Mouse (Mus musculus) cerebellum, adult 2 months (tissue): ENCODE results near the gene Shc3. TPM values are rescaled to one million over a fixed set of nuclear protein-coding genes. Genes with fewer than 3 reads are reported as not detected.
A peak's percentile ranks its signal among the peaks of the same experiment; 100 is the strongest.

Experiments
- DNase-seq, 2 experiments: peaks; one replicate each; pipeline ENCODE4 v3.0.0; 2021
- H3K27ac ChIP-seq: fragments of 200-500 bp; 2 replicates; pipeline ENCODE4 v1.5.1; 2012; ENCODE audit warnings: low read length, control low read depth, inconsistent platforms; ENCODE audit not compliant: insufficient read depth
- H3K27me3 ChIP-seq: fragments of 200-500 bp; 2 replicates; pipeline ENCODE4 v1.6.1; 2012; ENCODE audit warnings: inconsistent platforms, mild to moderate bottlenecking, low read length, moderate library complexity; ENCODE audit not compliant: control insufficient read depth, insufficient read depth
- H3K4me1 ChIP-seq: fragments of 200-500 bp; 2 replicates; pipeline ENCODE4 v1.6.1; 2011; ENCODE audit warnings: low read length; ENCODE audit not compliant: control insufficient read depth, insufficient read depth
- H3K4me3 ChIP-seq: fragments of 200-500 bp; replicated peaks from 2 replicates; pipeline ENCODE3; 2011; ENCODE audit warnings: mild to moderate bottlenecking, low read depth, low read length, control low read depth; ENCODE audit not compliant: insufficient read depth
- CTCF ChIP-seq: fragments of 200-500 bp; IDR thresholded peaks from 2 replicates; pipeline ENCODE4 v1.5.1; 2011; ENCODE audit warnings: low read depth, mild to moderate bottlenecking, control low read depth, low read length, moderate library complexity, borderline replicate concordance; ENCODE audit not compliant: insufficient read depth
- POLR2A ChIP-seq: fragments of 200-500 bp; IDR thresholded peaks from 2 replicates; pipeline ENCODE4 v1.6.1; 2011; ENCODE audit warnings: low read length, control low read depth, borderline replicate concordance; ENCODE audit not compliant: insufficient read depth
- WGBS: fragments of 180-500 bp; shearing (Covaris S2); methylation state at CpG from one replicate; pipeline ENCODE4 v1.1.7; 2018; 5-methylcytosine and 5-hydroxymethylcytosine counted together
- polyA plus RNA-seq: library from polyadenylated mRNA; depleted of rRNA; stranded (reverse); fragments of >200 nt; gene quantifications from 2 replicates; pipeline ENCODE4 v1.2.3, GENCODE M21; 2012

Shc3 gene
- polyA plus RNA-seq, 1 experiment = 22.7 TPM

DNA sequence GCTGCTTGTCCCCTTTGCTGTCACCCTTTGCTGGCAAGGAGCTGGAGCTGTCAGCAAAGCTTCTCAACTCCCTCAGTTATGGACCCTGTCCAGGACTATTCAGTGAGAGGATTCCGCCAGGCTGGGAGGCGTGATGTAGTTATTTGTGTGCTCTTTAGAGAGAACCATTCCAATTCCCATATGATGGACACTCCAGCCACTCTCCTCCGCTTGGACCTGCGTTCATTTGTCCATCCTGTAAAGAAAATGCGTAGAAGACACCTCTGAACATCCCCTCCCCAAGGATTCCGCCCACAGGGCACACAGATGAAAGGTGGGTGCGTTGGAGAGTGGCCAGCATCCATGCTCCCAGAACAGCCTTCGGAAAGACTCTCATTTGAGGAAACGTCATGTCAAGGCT, 148.4 kb downstream of the Shc3 start:
- no peak for TF ChIP-seq POLR2A
- no peak for TF ChIP-seq CTCF
- Histone ChIP-seq H3K27ac (no peak overlapping the region), H3K4me3 (no peak overlapping the region), H3K27me3 (no peaks in the 10 kb centered on the region), H3K4me1 (no peaks in the 10 kb centered on the region)
- WGBS = 64% methylated on average over 9 of the region's 9 CpGs
- DNase-seq = no peak

DNA sequence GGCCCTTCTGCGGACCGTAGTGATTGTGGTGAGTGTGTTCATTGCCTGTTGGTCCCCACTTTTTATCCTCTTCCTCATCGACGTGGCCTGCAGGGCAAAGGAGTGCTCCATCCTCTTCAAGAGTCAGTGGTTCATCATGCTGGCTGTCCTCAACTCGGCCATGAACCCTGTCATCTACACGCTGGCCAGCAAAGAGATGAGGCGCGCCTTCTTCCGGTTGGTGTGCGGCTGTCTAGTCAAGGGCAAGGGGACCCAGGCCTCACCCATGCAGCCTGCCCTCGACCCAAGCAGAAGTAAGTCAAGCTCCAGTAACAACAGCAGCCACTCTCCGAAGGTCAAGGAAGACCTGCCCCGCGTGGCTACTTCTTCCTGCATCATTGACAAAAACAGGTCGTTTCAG, 149.7 kb downstream of the Shc3 start:
- no peaks in the 10 kb centered on the region for H3K27me3 ChIP-seq
- no peak for DNase-seq
- no peak for TF ChIP-seq POLR2A
- no peak for TF ChIP-seq CTCF
- H3K4me1 ChIP-seq = no peaks in the 10 kb centered on the region
- 91% methylated on average over 15 of the region's 15 CpGs for WGBS
- H3K4me3 ChIP-seq = no peak overlapping the region
- no peak overlapping the region for H3K27ac ChIP-seq

DNA sequence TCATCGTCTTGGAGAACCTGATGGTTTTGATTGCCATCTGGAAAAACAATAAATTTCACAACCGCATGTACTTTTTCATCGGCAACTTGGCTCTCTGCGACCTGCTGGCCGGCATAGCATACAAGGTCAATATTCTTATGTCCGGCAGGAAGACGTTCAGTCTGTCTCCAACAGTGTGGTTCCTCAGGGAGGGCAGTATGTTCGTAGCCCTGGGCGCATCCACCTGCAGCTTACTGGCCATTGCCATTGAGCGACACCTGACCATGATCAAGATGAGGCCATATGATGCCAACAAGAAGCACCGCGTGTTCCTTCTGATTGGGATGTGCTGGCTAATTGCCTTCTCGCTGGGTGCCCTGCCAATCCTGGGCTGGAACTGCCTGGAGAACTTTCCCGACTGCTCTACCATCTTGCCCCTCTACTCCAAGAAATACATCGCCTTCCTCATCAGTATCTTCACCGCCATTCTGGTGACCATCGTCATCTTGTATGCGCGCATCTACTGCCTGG, 150.2 kb downstream of the Shc3 start:
- H3K4me1 ChIP-seq = no peaks in the 10 kb centered on the region
- no peak for TF ChIP-seq POLR2A
- TF ChIP-seq CTCF = no peak
- peak overlapping the region; percentile 51 for H3K4me3 ChIP-seq
- H3K27ac ChIP-seq = no peak overlapping the region
- 51% methylated on average over 19 of the region's 19 CpGs for WGBS
- H3K27me3 ChIP-seq = no peaks in the 10 kb centered on the region
- DNase-seq = no peak

DNA sequence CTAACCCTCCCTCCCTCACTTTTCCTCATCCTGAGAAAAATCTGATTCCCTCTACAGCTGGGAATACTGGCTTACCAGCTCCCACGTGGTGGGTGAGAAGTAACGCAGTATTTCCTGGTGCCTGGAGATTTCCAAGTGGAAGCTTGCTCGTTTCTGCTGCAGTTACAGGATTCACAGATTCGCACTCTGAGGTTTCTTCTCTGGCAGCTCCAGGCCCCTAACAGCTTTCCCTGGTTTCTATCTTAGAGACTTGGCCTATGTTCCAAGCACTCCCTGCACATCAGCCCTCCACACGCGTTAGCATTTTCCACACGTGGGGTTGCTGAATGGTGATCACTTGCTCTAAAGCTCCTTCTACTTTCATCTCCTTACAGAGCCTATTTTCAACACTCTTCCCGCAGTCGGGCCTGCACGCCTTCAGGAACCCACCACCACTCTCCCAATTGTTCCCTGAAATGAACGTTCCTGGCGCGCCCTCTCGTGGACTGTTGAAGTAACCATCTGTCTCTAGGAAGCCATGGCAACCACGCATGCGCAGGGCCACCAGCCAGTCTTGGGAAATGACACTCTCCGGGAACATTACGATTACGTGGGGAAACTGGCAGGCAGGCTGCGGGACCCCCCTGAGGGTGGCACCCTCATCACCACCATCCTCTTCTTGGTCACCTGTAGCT, 150.8 kb downstream of the Shc3 start:
- Histone ChIP-seq H3K4me3 (peak overlapping the region; percentile 51), H3K27ac (no peak overlapping the region), H3K4me1 (no peaks in the 10 kb centered on the region), H3K27me3 (no peaks in the 10 kb centered on the region)
- TF ChIP-seq POLR2A (no peak), CTCF (peak; percentile 90)
- DNase-seq = peak; percentile 83 to 93
- 4% methylated on average over 20 of the region's 20 CpGs for WGBS

DNA sequence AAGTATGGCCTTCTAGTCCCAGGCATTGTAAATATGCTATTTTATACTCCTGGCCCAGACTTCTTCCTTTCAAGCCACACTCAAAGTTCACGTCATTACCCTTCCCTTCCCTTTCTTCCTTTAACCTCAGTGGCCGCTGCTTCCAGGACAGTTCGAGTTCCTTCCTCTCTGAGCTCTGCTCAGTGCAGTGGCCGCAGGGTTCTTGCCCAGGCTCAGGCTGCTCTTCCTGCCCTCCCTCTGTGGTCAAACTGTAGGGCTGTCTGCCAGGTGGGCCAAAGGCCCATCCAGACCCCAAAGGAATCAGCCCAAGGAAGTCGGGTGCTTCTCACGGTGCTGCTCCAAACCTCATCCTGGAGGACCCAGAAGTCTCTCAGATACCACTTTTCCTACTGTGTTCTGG, 151.4 kb downstream of the Shc3 start:
- Histone ChIP-seq H3K4me3 (no peak overlapping the region), H3K27me3 (no peaks in the 10 kb centered on the region), H3K27ac (no peak overlapping the region), H3K4me1 (no peaks in the 10 kb centered on the region)
- TF ChIP-seq CTCF (no peak), POLR2A (no peak)
- no peak for DNase-seq
- 34% methylated on average over 6 of the region's 6 CpGs for WGBS

DNA sequence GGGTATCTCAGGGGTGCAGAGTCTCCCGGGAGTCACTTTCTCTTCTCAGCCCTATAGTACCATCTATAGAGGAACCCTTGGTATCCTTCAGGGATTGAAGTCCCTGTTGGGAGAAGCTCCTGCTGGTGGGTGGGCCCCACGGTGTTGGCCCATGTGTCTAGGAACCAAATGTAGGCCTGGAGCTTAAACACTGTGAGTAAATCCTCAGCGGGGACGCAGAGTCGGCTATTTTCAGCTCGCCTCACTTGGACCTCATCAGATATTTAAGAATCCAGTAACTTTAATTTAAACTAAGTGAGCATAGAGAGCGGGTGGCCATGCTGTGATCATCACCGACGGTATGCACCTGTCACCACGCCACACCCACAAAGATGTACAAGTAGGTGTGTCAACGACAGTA, 152.5 kb downstream of the Shc3 start:
- 86% methylated on average over 11 of the region's 11 CpGs for WGBS
- no peak for DNase-seq
- no peaks in the 10 kb centered on the region for H3K4me1 ChIP-seq
- no peak overlapping the region for H3K4me3 ChIP-seq
- no peak for TF ChIP-seq CTCF
- no peak for TF ChIP-seq POLR2A
- no peaks in the 10 kb centered on the region for H3K27me3 ChIP-seq
- H3K27ac ChIP-seq = no peak overlapping the region

DNA sequence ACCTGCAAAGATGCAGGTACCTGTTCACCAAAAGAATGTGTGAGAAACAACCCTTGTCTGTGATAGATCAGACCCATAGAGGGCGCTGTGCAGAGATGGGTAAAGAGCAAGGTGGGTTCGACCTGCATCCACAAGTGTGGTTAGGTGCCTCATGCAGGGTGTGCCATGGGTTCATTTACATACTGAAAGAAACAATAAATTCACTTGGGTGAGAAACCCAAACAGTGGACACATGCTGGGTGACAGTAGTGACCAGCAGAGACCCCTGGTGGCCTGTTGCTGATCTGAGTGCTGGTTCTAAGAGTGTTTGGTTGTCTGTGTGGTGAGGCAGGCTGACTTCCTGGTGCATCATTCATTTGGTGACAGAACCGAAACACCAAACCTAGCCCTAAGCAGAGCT, 155.8 kb downstream of the Shc3 start:
- H3K27ac ChIP-seq = no peak overlapping the region
- H3K27me3 ChIP-seq = no peaks in the 10 kb centered on the region
- WGBS = 70% methylated on average over 3 of the region's 3 CpGs
- TF ChIP-seq POLR2A (no peak), CTCF (peak; percentile 37; the same call in 1 of the 2 replicates)
- H3K4me3 ChIP-seq = no peak overlapping the region
- DNase-seq = no peak
- no peaks in the 10 kb centered on the region for H3K4me1 ChIP-seq

DNA sequence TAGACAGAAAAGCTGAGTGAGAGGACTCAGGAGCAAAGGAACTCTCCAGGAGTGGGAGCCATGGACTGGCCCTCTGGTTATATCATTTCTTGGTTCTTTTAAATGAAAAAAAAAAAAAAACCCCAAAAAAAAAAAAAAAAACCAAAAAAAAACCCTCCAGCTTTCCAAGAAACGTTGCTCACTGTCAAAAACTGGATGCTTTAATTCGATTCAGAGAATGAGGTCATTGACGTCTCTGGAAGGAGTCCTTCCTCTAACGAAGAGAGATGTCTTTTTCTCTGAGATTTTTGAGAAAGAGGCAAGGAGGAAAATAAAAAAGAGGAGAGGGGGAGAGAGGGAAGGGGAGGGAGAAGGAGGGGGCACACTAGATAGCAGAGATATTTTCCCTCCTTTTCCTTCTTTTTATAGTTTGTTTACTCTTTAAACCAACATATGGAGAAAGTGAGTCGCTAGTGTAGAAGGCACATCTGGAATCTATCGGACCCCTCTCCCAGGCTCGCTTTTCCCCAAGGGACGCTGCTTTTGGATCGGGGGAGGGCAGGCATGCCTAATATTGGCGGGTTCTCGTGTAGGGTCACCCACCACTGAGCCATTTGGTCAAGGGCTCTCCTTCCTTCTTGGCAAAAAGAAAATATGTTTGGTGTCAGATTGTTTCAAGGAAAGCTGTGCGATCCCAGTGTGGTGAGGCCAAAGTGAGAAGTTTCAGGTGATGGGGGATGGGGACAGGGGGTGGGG, 157.4 kb downstream of the Shc3 start:
- Histone ChIP-seq H3K4me3 (no peak overlapping the region), H3K27ac (no peak overlapping the region), H3K4me1 (no peaks in the 10 kb centered on the region), H3K27me3 (no peaks in the 10 kb centered on the region; the same call in 1 of the 2 replicates)
- DNase-seq = no peak
- 52% methylated on average over 12 of the region's 12 CpGs for WGBS
- TF ChIP-seq POLR2A = no peak
- no peak for TF ChIP-seq CTCF
